Mouse (Mus musculus) adrenal gland, postnatal 14 days (tissue): ENCODE data around the gene Aunip. TPM values are rescaled to one million over a fixed set of nuclear protein-coding genes. Genes with fewer than 3 reads are reported as not detected.
A peak's percentile ranks its signal among the peaks of the same experiment; 100 is the strongest.

Experiments
- DNase-seq: peaks from one replicate; pipeline ENCODE4 v3.0.0; 2021; ENCODE audit warnings: mixed read lengths
- long read RNA-seq, 2 experiments: library from polyadenylated mRNA; stranded (forward); transcript quantifications; one replicate each; pipeline ENCODE4 v2.0.0; 2021
- total RNA-seq: library from RNA; stranded (reverse); gene quantifications from 2 replicates; pipeline ENCODE4 v1.2.3, GENCODE M21; 2021

Gene Aunip
- total RNA-seq: 1.8 and 3.0 TPM in 2 replicates
- long read RNA-seq, experiment 1, partial matches to known transcripts: 0 of 3 reads
- long read RNA-seq, experiment 1, other reads (novel, unspliced or antisense): 1 of 3 reads
- long read RNA-seq, experiment 2, partial matches to known transcripts: 0 of 3 reads
- long read RNA-seq, experiment 2, other reads (novel, unspliced or antisense): 3 of 3 reads

DNA sequence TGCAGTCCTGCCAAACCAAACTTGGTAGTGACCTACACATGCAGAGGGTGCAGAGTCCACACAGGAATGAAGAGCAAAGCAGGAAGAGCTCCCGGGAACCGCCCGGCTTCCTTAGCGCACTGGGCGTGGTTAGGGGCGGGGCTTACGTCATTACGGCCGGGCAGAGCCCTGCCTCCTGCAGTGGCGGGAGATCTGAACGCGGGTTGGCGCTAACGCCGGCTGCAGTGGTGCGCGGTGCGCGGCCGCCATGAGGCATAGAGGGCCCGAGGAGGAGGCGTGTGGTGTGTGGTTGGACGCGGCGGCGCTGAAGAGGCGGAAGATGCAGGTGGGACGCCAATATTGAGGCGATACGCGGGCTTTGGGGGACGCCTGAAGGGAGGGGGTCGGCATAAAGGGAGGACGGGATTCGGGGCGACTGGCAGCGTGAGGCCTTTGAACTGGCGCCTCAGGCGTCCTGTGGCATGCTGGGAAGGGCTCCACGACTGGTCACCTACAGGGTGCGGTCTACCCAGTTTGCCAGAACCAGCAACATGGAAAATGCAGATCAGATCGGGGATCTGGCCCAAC lies at the start of gene Aunip:
TSS of gene Aunip (plus strand) at position 155 of the 567 bp plus-strand sequence.
- peak; percentile 97 for DNase-seq

- no peak for DNase-seq
Observed at GRCm38 (mm10) chr4:134461252-134461651, 49.5 kb upstream of the Aunip start.

GRCm38 (mm10) chr4:134465789-134466188 lies 45.0 kb upstream of the Aunip start:
- no peak for DNase-seq

- no peak for DNase-seq
Observed at GRCm38 (mm10) chr4:134466381-134467262, 44.2 kb upstream of the Aunip start.

DNA sequence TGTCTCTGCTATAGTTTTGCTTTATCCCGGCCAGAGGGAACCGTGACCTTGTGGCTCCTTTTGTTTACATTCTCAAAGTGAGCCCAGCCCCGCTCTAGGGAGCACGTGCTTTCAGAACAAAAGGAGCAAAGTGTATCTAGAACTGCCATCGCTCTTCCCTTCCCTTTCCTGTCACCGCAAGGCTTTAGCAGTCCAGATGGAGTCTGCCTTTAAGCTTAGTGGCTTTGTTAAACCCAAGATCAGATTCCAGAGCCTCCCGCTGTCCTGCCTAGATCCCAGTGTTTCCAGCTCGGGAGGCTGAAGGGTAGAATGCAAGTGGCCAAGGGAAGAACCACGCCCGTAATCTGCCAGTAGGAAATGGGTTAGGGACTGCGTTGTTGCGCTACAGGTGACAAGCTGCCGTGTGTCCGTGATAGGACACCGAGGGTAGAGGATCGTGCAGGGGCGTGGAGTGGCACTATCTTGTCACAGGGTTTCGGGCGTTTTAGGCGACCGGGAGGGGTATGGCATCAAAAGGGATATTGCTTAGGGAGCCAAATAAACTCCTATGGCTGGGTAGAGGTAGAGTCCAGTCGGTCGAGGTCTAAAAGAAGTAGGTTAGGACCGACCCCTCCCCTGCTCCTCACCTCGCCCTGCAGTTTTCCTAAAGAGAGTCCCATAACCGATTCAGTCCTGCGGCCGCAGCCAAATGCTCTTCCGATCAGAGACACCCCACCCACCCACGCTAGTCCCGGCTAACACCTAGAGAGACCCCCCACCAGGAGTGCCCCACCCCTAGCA lies 43.2 kb upstream of the Aunip start:
- no peak for DNase-seq

GRCm38 (mm10) chr4:134468215-134468575 lies 42.6 kb upstream of the Aunip start, which contains the start of gene Stmn1:
Gene Stmn1, plus strand, starts transcription at chr4:134468320.
- DNase-seq: peak; percentile 97

- peak; percentile 98 for DNase-seq
Observed at GRCm38 (mm10) chr4:134468578-134469266, 42.1 kb upstream of the Aunip start.

GRCm38 (mm10) chr4:134469341-134469796 lies 41.4 kb upstream of the Aunip start:
- no peak for DNase-seq

- no peak for DNase-seq
Observed at GRCm38 (mm10) chr4:134469985-134470384, 40.8 kb upstream of the Aunip start.

- no peak for DNase-seq
Observed at GRCm38 (mm10) chr4:134471469-134471868, 39.3 kb upstream of the Aunip start.

DNA sequence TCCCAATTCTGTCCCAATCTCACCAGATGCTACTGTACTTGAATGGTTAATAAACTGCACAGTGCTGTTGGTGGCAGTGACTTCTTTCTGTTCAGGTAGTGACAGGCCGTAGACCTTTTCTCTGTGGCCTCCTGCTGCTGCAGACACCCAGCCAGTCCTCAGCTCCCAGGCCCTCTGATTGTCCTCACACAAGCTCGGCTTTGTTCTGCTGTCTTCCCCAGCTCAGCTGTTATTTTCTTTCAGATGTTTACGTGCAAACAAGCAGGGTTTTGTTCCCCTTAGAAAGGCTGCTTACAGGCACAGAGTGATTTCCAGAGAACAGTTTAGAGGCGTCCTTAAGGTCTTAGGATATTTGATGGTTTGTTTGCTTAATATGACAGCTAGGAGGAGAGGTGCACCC lies 37.0 kb upstream of the Aunip start:
- no peak for DNase-seq

GRCm38 (mm10) chr4:134474240-134474639 lies 36.6 kb upstream of the Aunip start:
- no peak for DNase-seq

- DNase-seq: no peak
Observed at GRCm38 (mm10) chr4:134476899-134477298, 33.9 kb upstream of the Aunip start.

DNA sequence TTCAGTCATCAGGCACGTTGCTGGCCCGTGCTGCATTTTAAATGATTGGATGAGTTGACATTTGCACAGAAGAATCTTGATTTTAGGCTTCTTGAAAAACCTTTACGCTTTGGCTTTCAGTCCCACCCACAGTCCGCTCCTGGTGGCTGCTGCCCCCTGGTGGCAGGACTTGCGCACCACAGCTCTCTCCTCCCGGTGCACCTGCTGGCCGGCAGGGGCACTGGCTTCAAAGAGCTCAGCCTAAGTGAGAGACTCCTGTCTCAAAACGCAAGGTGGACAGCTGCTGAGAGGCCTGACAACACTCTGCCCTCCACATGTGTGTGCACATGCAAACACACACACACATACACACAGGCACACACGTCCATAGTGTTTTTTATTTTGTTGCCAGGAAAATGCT lies 32.8 kb upstream of the Aunip start:
- peak; percentile 96 for DNase-seq

GRCm38 (mm10) chr4:134479839-134480238 lies 31.0 kb upstream of the Aunip start:
- no peak for DNase-seq

DNA sequence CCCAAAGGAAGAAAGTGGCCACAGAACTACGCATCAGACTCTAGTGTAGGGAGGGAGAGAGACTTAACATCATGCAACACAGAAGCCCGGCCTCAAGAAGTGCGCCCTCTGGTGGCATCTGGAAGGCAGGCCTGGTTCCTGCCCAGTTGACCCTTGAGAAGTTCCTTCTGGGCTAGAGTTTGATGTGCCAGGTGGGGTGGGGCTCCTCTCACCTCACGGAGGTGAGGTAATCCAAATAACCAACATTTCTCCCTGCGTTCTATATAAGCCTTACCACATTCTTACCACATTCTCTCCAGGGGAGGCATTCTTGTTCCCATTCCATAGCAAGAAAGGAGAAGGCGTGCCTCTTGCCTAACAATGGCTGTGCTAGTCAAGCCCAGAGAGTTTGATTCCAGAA lies 29.9 kb upstream of the Aunip start:
- peak; percentile 89 for DNase-seq

DNA sequence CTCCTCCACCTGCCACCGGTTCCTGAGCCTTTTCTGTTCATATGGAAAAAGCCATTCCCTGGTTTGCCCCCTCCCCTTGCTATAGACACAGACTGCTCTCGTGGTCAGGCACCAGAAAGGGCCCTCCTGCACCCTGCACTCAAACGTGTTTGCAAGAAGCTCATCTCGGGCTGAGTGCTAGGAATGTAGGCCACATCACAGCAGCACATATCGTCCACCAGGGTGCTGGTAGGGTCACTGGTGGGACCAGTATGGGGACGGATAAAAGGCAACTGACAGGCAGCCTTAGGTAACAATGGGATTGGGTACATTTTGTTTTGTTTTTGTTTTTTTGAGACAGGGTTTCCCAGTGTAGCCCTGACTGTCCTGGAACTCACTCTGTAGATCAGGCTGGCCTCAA lies 29.5 kb upstream of the Aunip start:
- DNase-seq: no peak

DNA sequence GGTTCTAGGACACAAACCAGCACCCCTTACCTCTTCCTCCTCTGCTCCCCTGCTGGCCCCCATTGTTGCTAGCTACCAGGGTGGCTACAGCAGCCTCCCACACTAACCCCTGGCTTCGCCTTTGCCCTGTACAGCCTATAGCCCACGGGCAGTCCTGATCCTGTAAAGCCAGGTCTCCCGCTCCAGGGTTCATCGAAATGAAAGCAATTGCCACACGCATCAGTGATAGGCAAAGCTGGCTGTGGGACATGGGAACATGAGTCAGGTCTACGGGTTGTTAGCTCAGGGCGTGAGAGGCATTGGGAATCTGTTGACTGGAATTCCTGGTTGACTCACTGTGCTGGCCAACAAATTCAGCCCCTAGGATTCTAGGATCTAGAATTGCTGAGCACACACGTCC lies 28.4 kb upstream of the Aunip start:
- DNase-seq: peak; percentile 33

DNA sequence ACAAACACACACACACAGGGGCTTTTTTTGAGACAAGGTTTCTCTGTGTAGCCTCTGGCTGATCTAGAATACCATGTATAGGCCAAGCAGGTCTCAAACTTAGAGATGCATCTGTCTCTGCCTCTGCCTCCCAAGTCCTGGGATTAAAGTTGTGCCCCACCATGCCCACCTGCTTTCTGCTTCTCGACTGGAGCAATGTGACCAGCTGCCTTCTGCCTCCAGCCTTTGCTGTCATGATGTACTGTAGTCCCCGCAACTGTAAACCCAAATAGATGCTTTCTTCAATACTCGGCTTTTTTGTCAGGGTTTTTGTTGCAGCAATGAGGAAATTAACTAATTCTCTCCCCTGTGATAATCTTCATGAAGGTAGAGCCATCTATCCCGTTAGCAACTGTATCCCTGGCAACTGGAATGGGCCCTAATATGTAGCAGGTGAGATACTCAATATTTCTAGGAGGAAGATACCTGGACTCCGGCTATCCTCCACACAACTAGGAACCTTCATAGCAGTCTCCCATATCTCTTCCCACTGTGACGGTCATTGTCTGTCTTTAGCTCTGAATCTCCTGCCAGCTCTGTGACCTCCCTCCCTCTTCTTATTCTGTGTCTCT lies 27.6 kb upstream of the Aunip start:
- DNase-seq: no peak

DNA sequence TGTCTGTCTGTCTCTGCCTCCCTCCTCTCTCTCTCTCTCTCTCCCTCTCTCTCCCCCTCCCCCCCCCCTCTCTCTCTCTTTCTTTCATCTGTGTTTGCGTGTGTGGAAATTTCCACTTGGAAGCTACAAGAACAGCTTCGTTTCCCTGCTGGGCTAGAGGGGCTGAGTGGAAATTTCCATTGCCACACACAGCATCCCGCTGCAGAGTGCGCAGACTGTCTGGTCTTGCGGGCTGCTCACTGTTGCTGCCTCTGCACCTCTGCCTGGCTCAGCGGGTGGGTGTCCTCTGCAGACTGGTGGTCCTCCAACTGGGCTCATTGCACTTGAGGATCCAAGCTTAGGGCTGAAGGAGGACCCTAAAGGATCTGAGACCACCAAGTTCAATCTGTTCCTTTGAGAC lies 27.1 kb upstream of the Aunip start:
- peak; percentile 74 for DNase-seq

- no peak for DNase-seq
Observed at GRCm38 (mm10) chr4:134484231-134484630, 26.6 kb upstream of the Aunip start.
